In the genomic region with DNA sequence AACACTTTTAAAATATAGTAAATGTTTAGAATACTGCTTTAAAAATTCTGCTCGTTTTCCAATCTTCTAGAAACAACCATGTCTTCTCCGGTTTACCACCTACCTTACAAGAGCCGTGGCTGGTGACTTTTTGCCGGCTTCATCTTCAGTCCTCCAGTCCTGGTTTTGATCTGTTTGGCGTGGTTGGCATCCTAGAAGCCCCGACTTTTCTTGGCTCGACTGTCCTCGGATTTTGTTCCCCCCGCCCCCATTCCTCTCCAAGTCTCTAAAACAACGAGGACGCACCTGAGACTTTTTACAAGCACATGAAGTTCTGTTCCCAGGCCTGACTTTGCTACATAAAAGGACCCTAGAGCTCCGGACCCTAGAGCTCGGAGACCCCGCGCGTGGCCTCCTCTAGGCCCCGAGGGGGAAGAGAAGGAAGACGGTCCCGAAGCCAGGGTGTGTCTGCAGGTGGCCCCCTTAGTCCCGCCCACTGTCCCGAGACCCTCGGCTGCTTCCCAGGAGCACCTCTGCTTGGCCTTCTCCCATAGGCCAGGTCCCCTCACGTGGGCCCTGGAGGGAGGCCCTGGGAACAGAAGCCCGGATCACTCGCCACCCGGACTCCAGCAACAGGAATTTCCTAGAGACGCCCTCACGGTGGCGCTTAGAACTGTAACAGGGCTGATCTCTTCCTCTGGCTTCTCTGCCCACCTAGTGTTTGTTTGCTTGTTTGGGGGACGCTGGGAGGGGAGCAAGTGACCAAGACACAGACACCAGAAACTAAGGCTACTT, we compare ENCODE assay signal across 8 mouse cellular contexts.
DNase-seq lines count a peak whose midpoint lies in the region; ATAC-seq and TF ChIP-seq lines count a peak whose summit lies in the region.

No protein-coding gene starts in this region.

- peak overlapping the region; percentile 85 for H3K4me3 ChIP-seq in gastrocnemius, adult 2 months
- peak overlapping the region; percentile 51 for H3K4me3 ChIP-seq in hindbrain, embryonic 15.5 days

- 19% methylated on average over 30 of the region's 30 CpGs for WGBS in hindbrain, embryonic 15.5 days

- TF ChIP-seq CTCF in gastrocnemius, adult 2 months (IDR thresholded peaks at IDR 0.05): peak; percentile 44; the same call in 1 of the 2 replicates

- peak overlapping the region; percentile 61 for H3K4me2 ChIP-seq in hindbrain, embryonic 15.5 days

- H3K36me3 ChIP-seq in hindbrain, embryonic 15.5 days: no peaks in the 10 kb centered on the region

- ATAC-seq in hindbrain, embryonic 15.5 days (ENCODE audit: low FRiP score, low read depth): peak; percentile 98

- H3K9ac ChIP-seq in hindbrain, embryonic 15.5 days: peak overlapping the region; percentile 21

- intact Hi-C loops in gastrocnemius, adult 2 months (cut with DNase I): no loop called here

- no peaks in the 10 kb centered on the region for H3K4me1 ChIP-seq in hindbrain, embryonic 15.5 days (replicated peaks)

- H3K27me3 ChIP-seq in hindbrain, embryonic 15.5 days: no peaks in the 10 kb centered on the region

- peak; percentile 87 for DNase-seq in adipocyte (ENCODE audit: low spot score)
- peak; percentile 48 to 70 for DNase-seq in cerebellum, postnatal 4 days (ENCODE audit: low spot score in 2 of 2)
- peak; percentile 89 for DNase-seq in gastrocnemius, adult 2 months
- DNase-seq in left cerebral cortex, adult 18-20 months (ENCODE audit: low spot score in 2 of 2): peak; percentile 68 to 79
- peak; percentile 90 for DNase-seq in lung, postnatal 36 days
- peak; percentile 90 for DNase-seq in right cerebral cortex, adult 18-20 months
- DNase-seq in urinary bladder, postnatal 25 days (ENCODE audit: low spot score): peak; percentile 56

- H3K27ac ChIP-seq in gastrocnemius, adult 2 months: peak overlapping the region; percentile 88
- H3K27ac ChIP-seq in hindbrain, embryonic 15.5 days (replicated peaks): peak overlapping the region; percentile 59

- no peaks in the 10 kb centered on the region for H3K9me3 ChIP-seq in hindbrain, embryonic 15.5 days

Comparison
In these comparisons a context has a peak if more than half of its experiments do, and no peak if none do; other contexts are left out.
1. Peak in every context shown above with its lines: DNase-seq, ATAC-seq, H3K4me3 ChIP-seq and H3K27ac ChIP-seq.